In the genomic region with DNA sequence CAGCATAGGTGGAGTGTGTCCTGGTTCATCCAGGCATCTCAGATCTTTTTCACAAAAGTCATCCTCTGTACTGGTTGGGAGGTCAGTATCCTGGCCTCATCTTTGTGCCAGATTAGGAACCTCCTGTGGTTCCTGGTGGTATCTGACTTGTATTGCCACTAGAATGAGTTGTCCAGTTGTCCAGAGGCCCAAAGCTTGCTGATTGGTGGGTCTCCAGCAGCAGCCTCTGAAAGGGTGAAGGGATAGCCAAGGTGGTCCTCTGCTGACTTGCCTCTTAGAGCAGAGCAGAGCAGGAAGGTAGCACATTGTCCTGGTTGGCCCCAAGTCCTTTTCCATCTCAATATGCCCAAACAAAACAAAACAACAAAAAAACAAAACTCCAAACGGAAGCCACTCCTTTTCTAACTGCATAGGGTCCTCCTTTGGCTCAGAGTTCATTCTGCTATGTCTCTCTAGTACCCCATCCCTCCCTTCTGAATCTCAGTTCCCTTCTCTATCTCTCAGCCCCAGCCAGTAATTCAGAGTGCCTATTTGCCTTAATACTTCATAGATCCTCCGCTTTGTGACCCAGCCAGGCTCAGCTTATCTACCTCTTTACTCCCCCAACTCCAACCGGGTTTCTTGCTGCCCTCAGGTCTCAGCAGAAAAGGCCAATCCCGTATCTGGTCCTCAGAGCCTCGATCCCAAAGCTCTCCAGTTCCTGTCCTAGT, we compare ENCODE assay signal across 8 mouse cellular contexts. TPM values are rescaled to one million over a fixed set of nuclear protein-coding genes. Genes with fewer than 3 reads are reported as not detected.
DNase-seq lines count a peak whose midpoint lies in the region; ATAC-seq and TF ChIP-seq lines count a peak whose summit lies in the region.

No protein-coding gene starts in this region.

- H3K4me3 ChIP-seq in kidney, embryonic 16.5 days (ENCODE audit: low read length): peak overlapping the region; percentile 89
- H3K4me3 ChIP-seq in embryonic facial prominence, embryonic 12.5 days: peak overlapping the region; percentile 98; the same call in 1 of the 2 replicates
- H3K4me3 ChIP-seq in hindbrain, postnatal 0 days (ENCODE audit: low read length): peak overlapping the region; percentile 95
- H3K4me3 ChIP-seq in midbrain, postnatal 0 days (ENCODE audit: low read depth, low read length): peak overlapping the region; percentile 94

- 57% methylated on average over 5 of the region's 5 CpGs for WGBS in kidney, embryonic 16.5 days
- 53% methylated on average over 5 of the region's 5 CpGs for WGBS in embryonic facial prominence, embryonic 12.5 days
- 54% methylated on average over 5 of the region's 5 CpGs for WGBS in hindbrain, postnatal 0 days
- WGBS in midbrain, postnatal 0 days: 45% methylated on average over 5 of the region's 5 CpGs

- peak overlapping the region; percentile 61 for H3K4me2 ChIP-seq in kidney, embryonic 16.5 days (replicated peaks; ENCODE audit: low read depth, low read length)
- H3K4me2 ChIP-seq in embryonic facial prominence, embryonic 12.5 days (replicated peaks): peak overlapping the region; percentile 95
- H3K4me2 ChIP-seq in hindbrain, postnatal 0 days (ENCODE audit: low read depth, low read length): peak overlapping the region; percentile 96
- peak overlapping the region; percentile 90 for H3K4me2 ChIP-seq in midbrain, postnatal 0 days (ENCODE audit: low read depth, low read length, poor library complexity, severe bottlenecking)

- H3K4me1 ChIP-seq in kidney, embryonic 16.5 days (ENCODE audit: insufficient read depth, low read length): peaks cover 33% of the 10 kb centered on the region
- peaks cover 30% of the 10 kb centered on the region for H3K4me1 ChIP-seq in embryonic facial prominence, embryonic 12.5 days
- peaks cover 11% of the 10 kb centered on the region for H3K4me1 ChIP-seq in hindbrain, postnatal 0 days (ENCODE audit: insufficient read depth, low read length)
- peaks cover 10% of the 10 kb centered on the region for H3K4me1 ChIP-seq in midbrain, postnatal 0 days (ENCODE audit: insufficient read depth, low read length)

- peak overlapping the region; percentile 29; the same call in 1 of the 2 replicates for H3K27ac ChIP-seq in kidney, embryonic 16.5 days (ENCODE audit: low read length)
- H3K27ac ChIP-seq in embryonic facial prominence, embryonic 12.5 days: no peak overlapping the region; the same call in 1 of the 2 replicates
- peak overlapping the region; percentile 88; the same call in 1 of the 2 replicates for H3K27ac ChIP-seq in hindbrain, postnatal 0 days
- H3K27ac ChIP-seq in midbrain, postnatal 0 days (ENCODE audit: low read depth, low read length): no peak overlapping the region

- ATAC-seq in kidney, embryonic 16.5 days (ENCODE audit: low FRiP score, low TSS enrichment): no peak
- no peak for ATAC-seq in embryonic facial prominence, embryonic 12.5 days (ENCODE audit: insufficient number of reproducible peaks, insufficient read depth, low FRiP score, low TSS enrichment)
- ATAC-seq in hindbrain, postnatal 0 days: no peak
- ATAC-seq in midbrain, postnatal 0 days (ENCODE audit: low FRiP score): no peak

- H3K27me3 ChIP-seq in kidney, embryonic 16.5 days (ENCODE audit: insufficient read depth, low read length): no peaks in the 10 kb centered on the region
- no peaks in the 10 kb centered on the region for H3K27me3 ChIP-seq in embryonic facial prominence, embryonic 12.5 days
- H3K27me3 ChIP-seq in hindbrain, postnatal 0 days (ENCODE audit: insufficient read depth, low read length): no peaks in the 10 kb centered on the region
- H3K27me3 ChIP-seq in midbrain, postnatal 0 days (ENCODE audit: insufficient read depth, low read length): no peaks in the 10 kb centered on the region

- H3K36me3 ChIP-seq in kidney, embryonic 16.5 days (ENCODE audit: insufficient read depth, low read length): no peaks in the 10 kb centered on the region
- no peaks in the 10 kb centered on the region for H3K36me3 ChIP-seq in embryonic facial prominence, embryonic 12.5 days
- H3K36me3 ChIP-seq in hindbrain, postnatal 0 days (ENCODE audit: insufficient read depth, low read length): no peaks in the 10 kb centered on the region
- H3K36me3 ChIP-seq in midbrain, postnatal 0 days (ENCODE audit: insufficient read depth, low read length): no peaks in the 10 kb centered on the region

- TF ChIP-seq CTCF in hindbrain, postnatal 0 days (IDR thresholded peaks at IDR 0.05; ENCODE audit: low read depth): no peak
- TF ChIP-seq CTCF in midbrain, postnatal 0 days (IDR thresholded peaks at IDR 0.05): no peak

- no peak for DNase-seq in kidney, postnatal 36 days
- DNase-seq in hindbrain, postnatal 0 days (ENCODE audit: low spot score): no peak
- DNase-seq in midbrain, postnatal 0 days (ENCODE audit: low spot score): no peak
- DNase-seq in adrenal gland, postnatal 36 days: no peak
- DNase-seq in frontal cortex, postnatal 10 days (ENCODE audit: low spot score in 2 of 2): no peak
- no peak for DNase-seq in gastrocnemius, postnatal 10 days

- H3K9me3 ChIP-seq in kidney, embryonic 16.5 days (ENCODE audit: low read length): no peaks in the 10 kb centered on the region
- H3K9me3 ChIP-seq in embryonic facial prominence, embryonic 12.5 days: no peaks in the 10 kb centered on the region
- H3K9me3 ChIP-seq in hindbrain, postnatal 0 days (ENCODE audit: low read length): no peaks in the 10 kb centered on the region
- no peaks in the 10 kb centered on the region for H3K9me3 ChIP-seq in midbrain, postnatal 0 days (ENCODE audit: low read length)

- H3K9ac ChIP-seq in kidney, embryonic 16.5 days (replicated peaks; ENCODE audit: low read length): peak overlapping the region; percentile 54; the same call in 1 of the 2 replicates
- H3K9ac ChIP-seq in embryonic facial prominence, embryonic 12.5 days: peak overlapping the region; percentile 30; the same call in 1 of the 2 replicates
- H3K9ac ChIP-seq in hindbrain, postnatal 0 days (replicated peaks; ENCODE audit: low read length): peak overlapping the region; percentile 96
- 0 out of 2 replicates have a peak overlapping the region, but pooled peaks have one; percentile 13 for H3K9ac ChIP-seq in midbrain, postnatal 0 days (replicated peaks; ENCODE audit: low read length, poor library complexity, severe bottlenecking)

RNA-seq across cellular contexts. Expression of a gene that starts 0.9 kb away (rescaled TPM):
- polyA plus RNA-seq in kidney, embryonic 16.5 days (2015; fragmentation: Nextera tagmentation; extraction: Ambion mirVana): 33.8 and 35.3 TPM in 2 replicates
- 37.7 and 37.9 TPM in 2 replicates for polyA plus RNA-seq in embryonic facial prominence, embryonic 12.5 days (2016; fragmentation: Nextera tagmentation; extraction: Ambion mirVana)
- total RNA-seq in hindbrain, postnatal 0 days (2014; rRNA removed): 71.0 and 78.0 TPM in 2 replicates
- polyA plus RNA-seq in hindbrain, postnatal 0 days (2015; fragmentation: Nextera tagmentation; extraction: Ambion mirVana): 33.5 and 36.1 TPM in 2 replicates
- total RNA-seq in midbrain, postnatal 0 days (2014; rRNA removed): 75.1 and 77.5 TPM in 2 replicates
- polyA plus RNA-seq in midbrain, postnatal 0 days (2015; fragmentation: Nextera tagmentation; extraction: Ambion mirVana): 36.6 and 38.2 TPM in 2 replicates
- total RNA-seq in adrenal gland, postnatal 36 days (2021): 10 to 100 TPM; 66.0 to 74.1 TPM
- total RNA-seq in gastrocnemius, postnatal 10 days (2021): 10 to 100 TPM; 37.5 to 44.6 TPM

RNA-seq across cellular contexts. Expression of a gene that starts 48.8 kb away (rescaled TPM):
- 1.3 and 2.0 TPM in 2 replicates for polyA plus RNA-seq in kidney, embryonic 16.5 days (2015; fragmentation: Nextera tagmentation; extraction: Ambion mirVana)
- 3.7 and 3.9 TPM in 2 replicates for polyA plus RNA-seq in embryonic facial prominence, embryonic 12.5 days (2016; fragmentation: Nextera tagmentation; extraction: Ambion mirVana)
- 0.11 and 1.4 TPM in 2 replicates for total RNA-seq in hindbrain, postnatal 0 days (2014; rRNA removed)
- polyA plus RNA-seq in hindbrain, postnatal 0 days (2015; fragmentation: Nextera tagmentation; extraction: Ambion mirVana): 1.3 and 1.4 TPM in 2 replicates
- not detected in 2 replicates for total RNA-seq in midbrain, postnatal 0 days (2014; rRNA removed)
- polyA plus RNA-seq in midbrain, postnatal 0 days (2015; fragmentation: Nextera tagmentation; extraction: Ambion mirVana): 1.2 and 1.9 TPM in 2 replicates
- 1 to 10 TPM; 1.5 to 3.3 TPM for total RNA-seq in adrenal gland, postnatal 36 days (2021)
- total RNA-seq in gastrocnemius, postnatal 10 days (2021): under 1 TPM; 0.14 to 0.32 TPM

Comparison
In these comparisons a context has a peak if more than half of its experiments do, and no peak if none do; other contexts are left out.
1. H3K27ac ChIP-seq: peak in kidney, embryonic 16.5 days (single experiment) and hindbrain, postnatal 0 days (single experiment); none in embryonic facial prominence, embryonic 12.5 days (single experiment) and midbrain, postnatal 0 days (single experiment).
2. H3K9ac ChIP-seq: peak in every context shown above with its lines; median percentile 96 in hindbrain, postnatal 0 days; 54 in kidney, embryonic 16.5 days; 30 in embryonic facial prominence, embryonic 12.5 days; 13 in midbrain, postnatal 0 days.
3. Peak in every context shown above with its lines, with median percentiles within 50 percentile points of each other: H3K4me2 ChIP-seq and H3K4me3 ChIP-seq.